In the genomic region with DNA sequence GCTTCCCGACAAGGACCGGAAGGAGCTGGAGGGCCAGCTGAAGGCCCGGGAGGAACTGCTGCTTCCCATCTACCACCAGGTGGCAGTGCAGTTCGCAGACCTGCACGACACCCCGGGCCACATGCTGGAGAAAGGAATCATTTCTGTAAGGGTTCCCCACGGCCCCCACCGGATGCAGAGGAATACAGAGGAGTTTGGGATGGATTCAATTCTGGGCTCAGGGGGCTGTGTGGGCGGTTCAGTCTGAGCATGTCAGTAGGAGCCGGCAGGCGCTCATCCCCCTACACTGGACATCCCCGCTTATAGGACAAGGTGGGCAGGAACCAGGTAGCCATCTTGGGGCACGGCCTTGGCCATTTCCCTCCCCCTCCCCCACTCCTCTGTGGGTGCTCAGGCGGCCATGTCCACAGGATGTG, we compare ENCODE assay signal across 8 mouse cellular contexts. TPM values are rescaled to one million over a fixed set of nuclear protein-coding genes. Genes with fewer than 3 reads are reported as not detected.
DNase-seq lines count a peak whose midpoint lies in the region; ATAC-seq lines count a peak whose summit lies in the region.

No protein-coding gene starts in this region.

- H3K36me3 ChIP-seq in midbrain, embryonic 10.5 days, result no peaks in the 10 kb centered on the region

- peak; percentile 56 for DNase-seq in WW6 (ENCODE audit: low read depth, low spot score)
- peak; percentile 88 to 91 for DNase-seq in cerebellum, postnatal 14 days
- DNase-seq in gastrocnemius, adult 18-20 months (ENCODE audit: low spot score), result peak; percentile 43
- DNase-seq in hindlimb bud, embryonic 11.5 days (ENCODE audit: extremely low spot score, low read depth, low spot score), result peak; percentile 63
- peak; percentile 38 to 85 for DNase-seq in left cerebral cortex, postnatal 10 days (ENCODE audit: extremely low spot score in 1 of 2, low spot score in 2 of 2)
- DNase-seq in midbrain, embryonic 10.5 days (ENCODE audit: low spot score), result peak; percentile 82
- peak; percentile 30 for DNase-seq in skeletal muscle tissue, adult 2 months (ENCODE audit: low read depth, low spot score)

- peaks cover 44% of the 10 kb centered on the region for H3K27me3 ChIP-seq in midbrain, embryonic 10.5 days (ENCODE audit: low read depth, poor library complexity, severe bottlenecking)

- H3K4me3 ChIP-seq in midbrain, embryonic 10.5 days, result peak overlapping the region; percentile 35

- H3K27ac ChIP-seq in midbrain, embryonic 10.5 days (replicated peaks), result peak overlapping the region; percentile 73

- no peak for ATAC-seq in erythroblast, adult 5-6 weeks (replicated peaks; ENCODE audit: low FRiP score, poor library complexity, severe bottlenecking)

- 22% methylated on average over 14 of the region's 14 CpGs for whole genome bisulfite sequencing in midbrain, embryonic 10.5 days

- intact Hi-C loops in left cerebral cortex, postnatal 10 days (cut with DNase I), result loop anchor here (2.0 kb wide), 1 partner anchor 61 kb away; no protein-coding TSS in a partner anchor

- H3K9me3 ChIP-seq in midbrain, embryonic 10.5 days (replicated peaks), result no peaks in the 10 kb centered on the region

- peaks cover 18% of the 10 kb centered on the region for H3K4me1 ChIP-seq in midbrain, embryonic 10.5 days

RNA-seq across cellular contexts. Expression of a gene that starts 25.4 kb away (rescaled TPM):
- total RNA-seq in gastrocnemius, adult 18-20 months (2021), result not detected
- total RNA-seq in left cerebral cortex, postnatal 10 days (2021), result not detected
- 7.2 and 11.1 TPM in 2 replicates for polyA plus RNA-seq in midbrain, embryonic 10.5 days (2016; fragmentation: Nextera tagmentation; extraction: Ambion mirVana)
- total RNA-seq in erythroblast, adult 5-6 weeks (2015; ENCODE audit: low replicate concordance), result not detected in 2 replicates
- not detected in 2 replicates for total RNA-seq in erythroblast, adult 5-6 weeks (2017; ENCODE audit: low replicate concordance)

RNA-seq across cellular contexts. Expression of a gene that starts 40.8 kb away (rescaled TPM):
- under 1 TPM; 0.32 to 0.36 TPM for total RNA-seq in gastrocnemius, adult 18-20 months (2021)
- under 1 TPM; 0.53 to 0.92 TPM for total RNA-seq in left cerebral cortex, postnatal 10 days (2021)
- 0.57 and 0.75 TPM in 2 replicates for polyA plus RNA-seq in midbrain, embryonic 10.5 days (2016; fragmentation: Nextera tagmentation; extraction: Ambion mirVana)
- total RNA-seq in erythroblast, adult 5-6 weeks (2015; ENCODE audit: low replicate concordance), result not detected in 2 replicates
- total RNA-seq in erythroblast, adult 5-6 weeks (2017; ENCODE audit: low replicate concordance), result 0.84 TPM in 1 of 2 replicates, not detected in the other

Comparison
In these comparisons a context has a peak if more than half of its experiments do, and no peak if none do; other contexts are left out.
1. DNase-seq: peak in every context shown above with its lines; median percentile 90 in cerebellum, postnatal 14 days; 82 in midbrain, embryonic 10.5 days; 63 in hindlimb bud, embryonic 11.5 days; 62 in left cerebral cortex, postnatal 10 days; 56 in WW6; 43 in gastrocnemius, adult 18-20 months; 30 in skeletal muscle tissue, adult 2 months.